Mouse (Mus musculus): Measurements from ENCODE around the gene Prss56. TPM values are rescaled to one million over a fixed set of nuclear protein-coding genes. Genes with fewer than 3 reads are reported as not detected.

Gene Prss56
- total and polyA plus RNA-seq, 3 experiments = not detected

DNA sequence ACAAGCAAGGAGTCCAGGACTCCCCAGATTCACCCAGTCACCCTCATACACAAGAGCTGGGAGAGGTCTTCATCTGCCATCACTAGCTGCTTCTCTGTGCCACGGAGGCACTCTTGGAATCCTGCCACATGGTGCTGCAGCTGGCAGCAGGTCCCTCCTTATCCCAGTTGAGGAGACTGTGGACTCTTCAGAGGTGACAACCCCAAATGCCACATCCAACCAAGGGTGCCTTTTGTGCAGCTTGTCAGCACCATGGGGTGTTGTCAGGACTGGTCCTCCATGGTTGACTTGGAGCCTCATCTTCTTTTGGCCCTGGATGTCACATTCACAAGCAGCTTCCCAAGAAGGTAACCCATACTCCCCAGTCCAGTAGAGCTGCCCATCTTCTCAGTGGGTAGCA, 18.7 kb downstream of the Prss56 start:
- no peak for DNase-seq (ENCODE audit: extremely low read depth)
- H3K9ac ChIP-seq (ENCODE audit: insufficient read depth, low read depth) = no peak overlapping the region
- H3K4me2 ChIP-seq (ENCODE audit: insufficient read depth, low read depth, poor library complexity, severe bottlenecking) = no peak overlapping the region
- no peaks in the 10 kb centered on the region for H3K36me3 ChIP-seq (replicated peaks in 1 of 2; ENCODE audit: control insufficient read depth in 1 of 2, insufficient read depth in 1 of 2, low read length in 1 of 2)
- no peaks in the 10 kb centered on the region for H3K79me2 ChIP-seq (replicated peaks; ENCODE audit: control insufficient read depth, extremely low read depth, insufficient read depth, poor library complexity, severe bottlenecking)
- H3K27me3 ChIP-seq (replicated peaks) = peaks cover 17% of the 10 kb centered on the region
- no peak for TF ChIP-seq ZKSCAN1 (IDR thresholded peaks at IDR 0.05; ENCODE audit: borderline replicate concordance, low read depth, low read length)
- no peak for TF ChIP-seq POLR2A (IDR thresholded peaks at IDR 0.05; ENCODE audit: low read depth, low read length)
- no peak for TF ChIP-seq ZC3H11A (IDR thresholded peaks at IDR 0.05; ENCODE audit: low read depth, low read length)
- TF ChIP-seq RAD21 (IDR thresholded peaks at IDR 0.05; ENCODE audit: low read depth, low read length) = no peak
- no peak for TF ChIP-seq MAFK (IDR thresholded peaks at IDR 0.05; ENCODE audit: insufficient replicate concordance, low read length)
- no peak for TF ChIP-seq MEF2A (IDR thresholded peaks at IDR 0.05; ENCODE audit: borderline replicate concordance, low read depth, low read length)
- TF ChIP-seq CTCF (conservative IDR thresholded peaks at IDR 0.05 in 1 of 2, IDR thresholded peaks at IDR 0.05 in 1 of 2; ENCODE audit: low read depth in 2 of 2, low read length in 2 of 2) = no peak
- TF ChIP-seq PAX5 (IDR thresholded peaks at IDR 0.05; ENCODE audit: low read length) = no peak
- peaks cover 3% of the 10 kb centered on the region for H3K9me3 ChIP-seq (replicated peaks; ENCODE audit: low read length)
- dilution Hi-C loops (cut with MboI; ENCODE audit: extremely low pct_ligation_motif_present, extremely low pct_unique_long_range_greater_than_20kb, low sequenced_read_pairs) (no loop called here), in situ Hi-C loops (cut with MboI; ENCODE audit: low pct_ligation_motif_present, low pct_unique_long_range_greater_than_20kb, low sequenced_read_pairs) (no loop called here)
- H3K4me1 ChIP-seq (ENCODE audit: control insufficient read depth in 1 of 2, insufficient read depth in 2 of 2) = peaks cover 0 to 3% of the 10 kb centered on the region in 2 experiments; a peak in 2 of 4 replicates
- no peak overlapping the region for H3K27ac ChIP-seq (ENCODE audit: insufficient read depth, low read depth)
- H3K4me3 ChIP-seq (replicated peaks in 1 of 3; ENCODE audit: low read depth in 2 of 3, low read length in 2 of 3, poor library complexity in 1 of 3) = no peak overlapping the region

DNA sequence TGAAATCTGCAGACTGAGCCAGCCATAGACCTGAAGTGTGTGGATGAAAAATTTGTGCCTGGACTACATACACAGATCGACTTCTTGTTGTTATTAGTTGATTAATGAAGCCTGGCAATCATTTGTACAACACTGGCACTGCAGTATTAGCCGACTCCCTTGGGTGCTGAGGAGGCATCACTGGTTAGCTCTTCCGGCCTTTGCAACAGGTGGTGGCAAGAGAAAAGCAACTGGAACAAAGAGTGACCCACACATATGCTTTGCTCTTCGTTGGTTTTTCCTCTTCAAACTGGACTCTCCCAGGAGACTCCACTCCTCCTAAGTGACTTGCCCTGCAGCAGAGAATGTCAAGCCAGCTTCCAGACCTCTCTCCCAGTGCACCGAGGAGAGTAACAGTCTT, 20.7 kb downstream of the Prss56 start:
- Histone ChIP-seq H3K79me2 (replicated peaks; ENCODE audit: control insufficient read depth, extremely low read depth, insufficient read depth, poor library complexity, severe bottlenecking) (no peaks in the 10 kb centered on the region), H3K4me3 (replicated peaks in 1 of 3; ENCODE audit: low read depth in 2 of 3, low read length in 2 of 3, poor library complexity in 1 of 3) (no peak overlapping the region), H3K9ac (ENCODE audit: insufficient read depth, low read depth) (no peak overlapping the region), H3K4me2 (ENCODE audit: insufficient read depth, low read depth, poor library complexity, severe bottlenecking) (no peak overlapping the region), H3K4me1 (ENCODE audit: control insufficient read depth in 1 of 2, insufficient read depth in 2 of 2) (peaks cover 0 to 16% of the 10 kb centered on the region in 2 experiments), H3K27me3 (replicated peaks) (peaks cover 6% of the 10 kb centered on the region), H3K36me3 (replicated peaks in 1 of 2; ENCODE audit: control insufficient read depth in 1 of 2, insufficient read depth in 1 of 2, low read length in 1 of 2) (peaks cover 0 to 9% of the 10 kb centered on the region in 2 experiments), H3K27ac (ENCODE audit: insufficient read depth, low read depth) (no peak overlapping the region), H3K9me3 (replicated peaks; ENCODE audit: low read length) (peaks cover 3% of the 10 kb centered on the region)
- no peak for TF ChIP-seq MYC (IDR thresholded peaks at IDR 0.05; ENCODE audit: low read depth, low read length)
- TF ChIP-seq MXI1 (IDR thresholded peaks at IDR 0.05; ENCODE audit: low read depth, low read length) = no peak
- no peak for TF ChIP-seq MAZ (IDR thresholded peaks at IDR 0.05; ENCODE audit: low read depth, low read length)
- in situ Hi-C loops (cut with MboI; ENCODE audit: low pct_ligation_motif_present, low pct_unique_long_range_greater_than_20kb, low sequenced_read_pairs) (no loop called here), dilution Hi-C loops (cut with MboI; ENCODE audit: extremely low pct_ligation_motif_present, extremely low pct_unique_long_range_greater_than_20kb, low sequenced_read_pairs) (no loop called here)
- DNase-seq (ENCODE audit: extremely low read depth) = no peak

DNA sequence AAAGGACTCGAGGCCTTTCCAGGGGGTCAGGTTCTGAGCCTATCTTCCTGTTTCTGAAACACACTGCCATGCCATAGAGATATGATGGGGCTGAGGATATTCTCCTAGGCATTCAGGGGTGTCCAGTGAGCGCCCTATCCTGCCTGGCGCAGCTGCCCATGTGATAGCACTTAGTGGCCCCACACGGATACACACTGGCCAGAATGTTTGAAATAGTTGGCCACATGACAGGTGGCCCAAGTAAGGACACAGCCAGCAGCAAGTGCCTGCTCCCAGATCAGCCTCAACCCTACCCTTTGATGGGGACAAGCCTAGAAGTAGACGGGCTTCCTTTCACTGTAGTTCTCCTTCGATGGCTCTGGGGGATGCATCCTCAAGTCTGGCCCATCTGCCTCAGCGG, 21.4 kb downstream of the Prss56 start, which contains the start of gene Chrng:
Chrng (plus strand) TSS at position 193 of the 400 bp plus-strand sequence.
- no peak for DNase-seq (ENCODE audit: extremely low read depth)
- H3K4me2 ChIP-seq (ENCODE audit: insufficient read depth, low read depth, poor library complexity, severe bottlenecking) = no peak within 1 kb of the TSS
- H3K27ac ChIP-seq (ENCODE audit: insufficient read depth, low read depth) = no peak within 1 kb of the TSS
- peaks cover 2 to 21% of the 10 kb centered on the region in 2 experiments for H3K4me1 ChIP-seq (ENCODE audit: control insufficient read depth in 1 of 2, insufficient read depth in 2 of 2)
- H3K9me3 ChIP-seq (replicated peaks; ENCODE audit: low read length) = peaks cover 3% of the 10 kb centered on the region
- H3K4me3 ChIP-seq (replicated peaks in 1 of 3; ENCODE audit: low read depth in 2 of 3, low read length in 2 of 3, poor library complexity in 1 of 3) = no peak within 1 kb of the TSS
- H3K36me3 ChIP-seq (replicated peaks in 1 of 2; ENCODE audit: control insufficient read depth in 1 of 2, insufficient read depth in 1 of 2, low read length in 1 of 2) = peaks cover 0 to 14% of the 10 kb centered on the region in 2 experiments
- H3K9ac ChIP-seq (ENCODE audit: insufficient read depth, low read depth) = no peak within 1 kb of the TSS
- in situ Hi-C loops (cut with MboI; ENCODE audit: low pct_ligation_motif_present, low pct_unique_long_range_greater_than_20kb, low sequenced_read_pairs) = no loop called here
- dilution Hi-C loops (cut with MboI; ENCODE audit: extremely low pct_ligation_motif_present, extremely low pct_unique_long_range_greater_than_20kb, low sequenced_read_pairs) = no loop called here
- TF ChIP-seq UBTF (IDR thresholded peaks at IDR 0.05; ENCODE audit: low read depth, low read length) = no peak
- TF ChIP-seq RAD21 (IDR thresholded peaks at IDR 0.05; ENCODE audit: low read depth, low read length) = no peak
- no peak for TF ChIP-seq MAZ (IDR thresholded peaks at IDR 0.05; ENCODE audit: low read depth, low read length)
- no peak for TF ChIP-seq JUN (IDR thresholded peaks at IDR 0.05; ENCODE audit: insufficient read depth, low read depth, low read length)
- no peak for TF ChIP-seq KAT2A (IDR thresholded peaks at IDR 0.05; ENCODE audit: insufficient replicate concordance, low read length)
- no peak for TF ChIP-seq ZMIZ1 (IDR thresholded peaks at IDR 0.05; ENCODE audit: low read depth, low read length)
- TF ChIP-seq BHLHE40 (IDR thresholded peaks at IDR 0.05; ENCODE audit: low read depth, low read length) = no peak
- TF ChIP-seq NELFE (IDR thresholded peaks at IDR 0.05; ENCODE audit: low read depth, low read length) = no peak
- no peak for TF ChIP-seq CHD1 (IDR thresholded peaks at IDR 0.05; ENCODE audit: low read depth, low read length)
- TF ChIP-seq RCOR1 (conservative IDR thresholded peaks at IDR 0.05; ENCODE audit: low read depth, low read length) = no peak
- no peak for TF ChIP-seq NRF1 (IDR thresholded peaks at IDR 0.05; ENCODE audit: low read depth, low read length)
- no peak for TF ChIP-seq POLR2A (IDR thresholded peaks at IDR 0.05; ENCODE audit: low read depth, low read length)
- TF ChIP-seq EP300 (IDR thresholded peaks at IDR 0.05; ENCODE audit: low read length) = no peak
- TF ChIP-seq ELF1 (IDR thresholded peaks at IDR 0.05; ENCODE audit: low read depth, low read length) = no peak
- H3K79me2 ChIP-seq (replicated peaks; ENCODE audit: control insufficient read depth, extremely low read depth, insufficient read depth, poor library complexity, severe bottlenecking) = no peaks in the 10 kb centered on the region
- peaks cover 1% of the 10 kb centered on the region for H3K27me3 ChIP-seq (replicated peaks)
